Mouse (Mus musculus) C2C12 (cell line): ENCODE measurements around the gene Lsamp.

Source experiments
- CEBPB ChIP-seq: IDR thresholded peaks from one replicate; pipeline ENCODE4 v1.6.1; 2011; ENCODE audit warnings: low read depth, mild to moderate bottlenecking, control low read depth, moderate library complexity
- CTCF ChIP-seq: IDR thresholded peaks from one replicate; pipeline ENCODE4 v1.5.1; 2011; ENCODE audit not compliant: control insufficient read depth, insufficient read depth, insufficient read length
- MAX ChIP-seq: IDR thresholded peaks from one replicate; pipeline ENCODE4 v1.6.1; 2011; ENCODE audit warnings: mild to moderate bottlenecking, control low read depth
- MYOD1 ChIP-seq: IDR thresholded peaks from one replicate; pipeline ENCODE4 v1.6.1; 2011; ENCODE audit warnings: low read depth; ENCODE audit not compliant: control insufficient read depth, insufficient read length
- MYOG ChIP-seq: IDR thresholded peaks from one replicate; pipeline ENCODE4 v1.6.1; 2011; ENCODE audit not compliant: control insufficient read depth, insufficient read length; ENCODE audit errors: extremely low read depth
- USF1 ChIP-seq: IDR thresholded peaks from one replicate; pipeline ENCODE4 v1.6.1; 2011; ENCODE audit warnings: low read depth, mild to moderate bottlenecking, control low read depth, moderate library complexity

DNA sequence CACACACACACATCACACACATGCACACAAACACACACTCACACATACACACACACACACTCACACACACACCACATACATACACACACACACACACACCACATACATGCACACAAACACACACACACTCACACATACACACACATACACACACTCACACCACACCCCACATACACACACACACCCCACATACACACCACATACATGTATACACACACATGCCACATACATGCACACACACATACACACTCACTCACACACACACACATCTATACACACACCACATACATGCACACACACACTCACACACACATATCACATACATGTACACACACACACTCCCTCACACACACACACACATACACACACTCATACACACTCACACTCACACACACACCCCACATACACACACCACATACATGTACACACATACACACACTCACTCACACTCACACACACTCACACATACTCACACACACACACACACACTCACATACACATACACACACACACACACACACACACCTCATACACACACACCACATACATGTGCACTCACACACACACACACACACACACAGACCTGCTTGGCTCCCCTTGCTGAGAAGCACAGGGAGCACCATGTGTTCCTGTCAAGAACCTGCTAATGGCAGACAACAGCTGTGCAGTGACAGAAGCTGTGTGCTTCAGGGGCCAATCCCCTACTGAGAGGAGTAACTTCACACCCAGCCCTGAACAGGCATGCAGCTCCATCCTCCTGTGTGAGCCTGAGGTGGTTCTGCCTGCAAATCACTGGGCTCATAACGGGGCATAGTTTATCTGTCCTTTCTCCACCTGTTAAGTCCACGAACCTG is 1990.9 kb downstream of the Lsamp start:
- TF ChIP-seq USF1 (no peak), CTCF (no peak), MAX (no peak), CEBPB (no peak), MYOG (no peak), MYOD1 (peak; percentile 27)
